ENCODE assay signal across 14 mouse cellular contexts in genomic region chr6:148608881-148609280, GRCm38 (mm10).
DNase-seq lines count a peak whose midpoint lies in the region.
"Had no signal": no experiment of that assay in that cellular context is flagged by ENCODE, and none has a peak within 500 bp of the region (broad histone marks: within the 10 kb centered on the region; RNA-seq: fewer than 3 reads in every experiment).

No protein-coding gene starts in this region.

- DNase-seq in heart, adult 11 months = peak; percentile 95
- DNase-seq in heart, postnatal 10 days = no peak
- peak; percentile 12 to 14 for DNase-seq in heart, adult 9 months (ENCODE audit: low spot score in 2 of 2)
- no peak for DNase-seq in heart, postnatal 25 days (ENCODE audit: low spot score)
- DNase-seq in gastrocnemius, postnatal 36 days = peak; percentile 5 to 17
- no peak for DNase-seq in layer of hippocampus, adult 8-10 months (ENCODE audit: low spot score in 2 of 2)
- DNase-seq: adrenal gland, adult 2 months; adrenal gland, postnatal 14 days; cerebellum, adult 11 months; cerebellum, adult 2 months; cerebellum, adult 9-11 months; cerebellum, postnatal 25 days; kidney, adult 11 months; kidney, adult 8-10 months had no signal

- intact Hi-C loops in heart, postnatal 10 days (cut with DNase I) = no loop called here
- intact Hi-C loops in heart, postnatal 25 days (cut with DNase I) = no loop called here
- intact Hi-C loops in gastrocnemius, postnatal 36 days (cut with DNase I) = no loop called here

Comparison
In these comparisons a context has a peak if more than half of its experiments do, and no peak if none do; other contexts are left out.
1. DNase-seq: peak in heart, adult 11 months (single experiment), heart, adult 9 months (2 of 2) and gastrocnemius, postnatal 36 days (2 of 2); none in heart, postnatal 10 days (0 of 2), heart, postnatal 25 days (single experiment) and layer of hippocampus, adult 8-10 months (0 of 2).